In the genomic region with DNA sequence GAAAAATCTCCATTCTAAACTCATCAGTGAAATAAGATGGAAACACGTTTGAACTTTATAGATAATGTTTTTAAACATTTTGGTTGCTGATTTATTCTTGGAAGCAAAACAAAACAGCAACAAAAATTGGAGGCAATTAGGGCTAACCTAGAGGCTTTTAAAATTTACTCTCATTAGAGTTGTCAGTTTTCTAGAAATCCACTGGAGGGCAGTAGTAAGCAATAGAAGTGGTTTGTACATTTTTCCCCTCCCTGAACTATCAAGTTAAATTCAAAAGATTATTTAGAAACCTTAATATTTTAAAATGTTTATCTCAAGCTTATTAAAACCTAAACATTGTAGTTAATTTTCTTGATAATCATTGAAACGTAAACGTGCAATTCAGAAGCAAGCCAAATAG, we compare ENCODE assay signal across 17 mouse cellular contexts. TPM values are rescaled to one million over a fixed set of nuclear protein-coding genes. Genes with fewer than 3 reads are reported as not detected.
A peak's percentile ranks its signal among the peaks of the same experiment; 100 is the strongest.
DNase-seq lines count a peak whose midpoint lies in the region; ATAC-seq and TF ChIP-seq lines count a peak whose summit lies in the region.
"Had no signal": no experiment of that assay in that cellular context is flagged by ENCODE, and none has a peak within 500 bp of the region (broad histone marks: within the 10 kb centered on the region; RNA-seq: fewer than 3 reads in every experiment).

No protein-coding gene starts in this region.

- dilution Hi-C loops in CH12.LX (cut with MboI; ENCODE audit: extremely low pct_ligation_motif_present, extremely low pct_unique_long_range_greater_than_20kb, low sequenced_read_pairs) = no loop called here

- no peak for TF ChIP-seq EP300 in CH12.LX (IDR thresholded peaks at IDR 0.05; ENCODE audit: low read length)

- TF ChIP-seq CTCF in forebrain, postnatal 0 days (IDR thresholded peaks at IDR 0.05; ENCODE audit: low read depth) = peak; percentile 58
- peak; percentile 11; the same call in 1 of the 2 replicates for TF ChIP-seq CTCF in liver, adult 2 months (IDR thresholded peaks at IDR 0.05; ENCODE audit: low read depth, low read length)
- TF ChIP-seq CTCF in CH12.LX (conservative IDR thresholded peaks at IDR 0.05 in 1 of 2, IDR thresholded peaks at IDR 0.05 in 1 of 2; ENCODE audit: low read depth in 2 of 2, low read length in 2 of 2) = peak in 1 of 2 experiments; percentile 53; a peak in 2 of 4 replicates

- peak; percentile 58 for DNase-seq in forebrain, postnatal 0 days
- DNase-seq in liver, adult 2 months (ENCODE audit: extremely low read depth, low read depth, low spot score) = no peak
- peak; percentile 3 for DNase-seq in CH12.LX (ENCODE audit: extremely low read depth)
- DNase-seq in brain, embryonic 18.5 days (ENCODE audit: low read depth, low spot score) = peak; percentile 28
- DNase-seq: adrenal gland, postnatal 36 days; cerebellum, adult 11-12 months; heart, postnatal 14 days; kidney, postnatal 36 days; liver; right cerebral cortex, postnatal 25 days had no signal

- no peak overlapping the region for H3K4me3 ChIP-seq in forebrain, postnatal 0 days (ENCODE audit: low read depth, low read length)
- no peak overlapping the region for H3K4me3 ChIP-seq in forebrain, embryonic 13.5 days
- H3K4me3 ChIP-seq in liver, adult 2 months (ENCODE audit: insufficient read depth, low read depth, low read length) = no peak overlapping the region
- H3K4me3 ChIP-seq in liver, embryonic 12.5 days = no peak overlapping the region
- H3K4me3 ChIP-seq in CH12.LX (replicated peaks in 1 of 3; ENCODE audit: low read depth in 2 of 3, low read length in 2 of 3, poor library complexity in 1 of 3) = no peak overlapping the region
- H3K4me3 ChIP-seq: embryonic facial prominence, embryonic 13.5 days; forebrain, embryonic 15.5 days; stomach, embryonic 15.5 days had no signal

- in situ Hi-C loops in CH12.LX (cut with MboI; ENCODE audit: low pct_ligation_motif_present, low pct_unique_long_range_greater_than_20kb, low sequenced_read_pairs) = no loop called here

- 44% methylated on average over 3 of the region's 3 CpGs for WGBS in forebrain, postnatal 0 days
- 58% methylated on average over 3 of the region's 3 CpGs for WGBS in forebrain, embryonic 13.5 days
- 66% methylated on average over 3 of the region's 3 CpGs for WGBS in liver, adult 2 months
- 52% methylated on average over 3 of the region's 3 CpGs for WGBS in liver, embryonic 12.5 days (ENCODE audit: insufficient replicate concordance)

- no peaks in the 10 kb centered on the region for H3K27me3 ChIP-seq in forebrain, postnatal 0 days (ENCODE audit: insufficient read depth, low read length)
- no peaks in the 10 kb centered on the region for H3K27me3 ChIP-seq in forebrain, embryonic 13.5 days
- no peaks in the 10 kb centered on the region for H3K27me3 ChIP-seq in liver, adult 2 months (ENCODE audit: control insufficient read depth, insufficient read depth, low read length)
- no peaks in the 10 kb centered on the region for H3K27me3 ChIP-seq in liver, embryonic 12.5 days (replicated peaks)
- no peaks in the 10 kb centered on the region for H3K27me3 ChIP-seq in CH12.LX (replicated peaks)
- H3K27me3 ChIP-seq: embryonic facial prominence, embryonic 13.5 days; forebrain, embryonic 15.5 days; stomach, embryonic 15.5 days had no signal

- peak; percentile 52 for TF ChIP-seq RAD21 in CH12.LX (IDR thresholded peaks at IDR 0.05; ENCODE audit: low read depth, low read length)

- no peak for TF ChIP-seq POLR2A in liver, adult 2 months (IDR thresholded peaks at IDR 0.05; ENCODE audit: extremely low read depth, insufficient read depth, low read length)
- TF ChIP-seq POLR2A in CH12.LX (IDR thresholded peaks at IDR 0.05; ENCODE audit: low read depth, low read length) = no peak

- H3K4me1 ChIP-seq in forebrain, postnatal 0 days (ENCODE audit: insufficient read depth) = no peaks in the 10 kb centered on the region
- no peaks in the 10 kb centered on the region for H3K4me1 ChIP-seq in forebrain, embryonic 13.5 days
- H3K4me1 ChIP-seq in liver, adult 2 months (ENCODE audit: control insufficient read depth, insufficient read depth, low read length) = no peaks in the 10 kb centered on the region
- H3K4me1 ChIP-seq in liver, embryonic 12.5 days = no peaks in the 10 kb centered on the region
- H3K4me1 ChIP-seq in CH12.LX (ENCODE audit: control insufficient read depth in 1 of 2, insufficient read depth in 2 of 2) = no peaks in the 10 kb centered on the region
- H3K4me1 ChIP-seq: embryonic facial prominence, embryonic 13.5 days; forebrain, embryonic 15.5 days; stomach, embryonic 15.5 days had no signal

- ATAC-seq in forebrain, postnatal 0 days = no peak; the same call in 1 of the 2 replicates
- no peak for ATAC-seq in forebrain, embryonic 13.5 days
- ATAC-seq in liver, embryonic 12.5 days = no peak
- no peak for ATAC-seq in frontal cortex, adult (ENCODE audit: low TSS enrichment)
- ATAC-seq in megakaryocyte progenitor cell, adult 5-6 weeks (replicated peaks; ENCODE audit: poor library complexity) = no peak; the same call in 1 of the 2 replicates

- H3K79me2 ChIP-seq in liver, adult 2 months (ENCODE audit: control insufficient read depth, insufficient read depth, low read length) = peaks cover 3% of the 10 kb centered on the region; the same call in 1 of the 2 replicates
- H3K79me2 ChIP-seq in CH12.LX (replicated peaks; ENCODE audit: control insufficient read depth, extremely low read depth, insufficient read depth, poor library complexity, severe bottlenecking) = no peaks in the 10 kb centered on the region

- H3K9ac ChIP-seq in forebrain, postnatal 0 days = no peak overlapping the region
- H3K9ac ChIP-seq in forebrain, embryonic 13.5 days = no peak overlapping the region
- H3K9ac ChIP-seq in liver, adult 2 months (ENCODE audit: low read depth, low read length) = no peak overlapping the region
- no peak overlapping the region for H3K9ac ChIP-seq in liver, embryonic 12.5 days
- no peak overlapping the region for H3K9ac ChIP-seq in CH12.LX (ENCODE audit: insufficient read depth, low read depth)
- H3K9ac ChIP-seq: embryonic facial prominence, embryonic 13.5 days; forebrain, embryonic 15.5 days; stomach, embryonic 15.5 days had no signal

- no peaks in the 10 kb centered on the region for H3K9me3 ChIP-seq in forebrain, postnatal 0 days (ENCODE audit: low read length)
- H3K9me3 ChIP-seq in forebrain, embryonic 13.5 days (replicated peaks) = peaks cover 5% of the 10 kb centered on the region; the same call in 1 of the 2 replicates
- 0 out of 2 replicates have a peak, but pooled peaks cover 3% of the 10 kb centered on the region for H3K9me3 ChIP-seq in liver, embryonic 12.5 days (replicated peaks)
- peaks cover 3% of the 10 kb centered on the region for H3K9me3 ChIP-seq in CH12.LX (replicated peaks; ENCODE audit: low read length)
- H3K9me3 ChIP-seq: forebrain, embryonic 15.5 days; stomach, embryonic 15.5 days had no signal

- no peak overlapping the region for H3K4me2 ChIP-seq in forebrain, postnatal 0 days (ENCODE audit: low read depth)
- H3K4me2 ChIP-seq in forebrain, embryonic 13.5 days = no peak overlapping the region
- no peak overlapping the region for H3K4me2 ChIP-seq in liver, embryonic 12.5 days
- H3K4me2 ChIP-seq in CH12.LX (ENCODE audit: insufficient read depth, low read depth, poor library complexity, severe bottlenecking) = no peak overlapping the region
- H3K4me2 ChIP-seq: embryonic facial prominence, embryonic 13.5 days; forebrain, embryonic 15.5 days; stomach, embryonic 15.5 days had no signal

- no peak overlapping the region for H3K27ac ChIP-seq in forebrain, postnatal 0 days (ENCODE audit: low read depth, low read length)
- H3K27ac ChIP-seq in forebrain, embryonic 13.5 days = no peak overlapping the region
- no peak overlapping the region for H3K27ac ChIP-seq in liver, adult 2 months (replicated peaks; ENCODE audit: insufficient read depth, low read depth, low read length)
- no peak overlapping the region for H3K27ac ChIP-seq in liver, embryonic 12.5 days
- H3K27ac ChIP-seq in CH12.LX (ENCODE audit: insufficient read depth, low read depth) = no peak overlapping the region
- H3K27ac ChIP-seq: embryonic facial prominence, embryonic 13.5 days; forebrain, embryonic 15.5 days; stomach, embryonic 15.5 days had no signal

- peaks cover 10% of the 10 kb centered on the region; the same call in 1 of the 2 replicates for H3K36me3 ChIP-seq in forebrain, postnatal 0 days (ENCODE audit: insufficient read depth)
- H3K36me3 ChIP-seq in forebrain, embryonic 13.5 days (ENCODE audit: poor library complexity, severe bottlenecking) = peaks cover 25% of the 10 kb centered on the region
- H3K36me3 ChIP-seq in liver, adult 2 months (ENCODE audit: control insufficient read depth, insufficient read depth, low read length) = peaks cover 21% of the 10 kb centered on the region
- H3K36me3 ChIP-seq in liver, embryonic 12.5 days = peaks cover 33% of the 10 kb centered on the region
- H3K36me3 ChIP-seq in CH12.LX (replicated peaks in 1 of 2; ENCODE audit: control insufficient read depth in 1 of 2, insufficient read depth in 1 of 2, low read length in 1 of 2) = peaks cover 15 to 36% of the 10 kb centered on the region in 2 experiments

TF ChIP-seq in CH12.LX, 34 proteins besides CTCF, POLR2A, EP300 and RAD21:
- TF ChIP-seq KAT2A (IDR thresholded peaks at IDR 0.05; ENCODE audit: insufficient replicate concordance, low read length) (no peak), CHD2 (IDR thresholded peaks at IDR 0.05; ENCODE audit: low read length) (no peak)

RNA-seq across cellular contexts. Expression of gene Lmbrd1, which starts 41.2 kb away (rescaled TPM):
- total RNA-seq in forebrain, postnatal 0 days (2014; rRNA removed) = 32.7 and 33.6 TPM in 2 replicates
- polyA plus RNA-seq in forebrain, postnatal 0 days (2015; fragmentation: Nextera tagmentation; extraction: Ambion mirVana) = 31.0 and 45.5 TPM in 2 replicates
- 31.2 and 33.6 TPM in 2 replicates for polyA plus RNA-seq in forebrain, embryonic 13.5 days (2015; fragmentation: Nextera tagmentation; extraction: Ambion mirVana)
- 70.9 and 75.6 TPM in 2 replicates for total RNA-seq in liver, adult 2 months (2014; rRNA removed)
- 29.6 and 29.7 TPM in 2 replicates for polyA plus RNA-seq in liver, adult 2 months (2012; rRNA removed)
- polyA plus RNA-seq in liver, embryonic 12.5 days (2016; fragmentation: Nextera tagmentation; extraction: Ambion mirVana) = 14.1 and 14.5 TPM in 2 replicates
- total RNA-seq in CH12.LX (2012; rRNA removed) = 8.6 and 10.5 TPM in 2 replicates
- 13.0 and 21.2 TPM in 2 replicates for total RNA-seq in CH12.LX (2014; rRNA removed)
- polyA plus RNA-seq in CH12.LX (2012; ENCODE audit: insufficient read length, low read depth) = 13.0 and 17.3 TPM in 2 replicates
- 19.1 and 19.3 TPM in 2 replicates for total RNA-seq in megakaryocyte progenitor cell, adult 5-6 weeks (2015)
- total RNA-seq in megakaryocyte progenitor cell, adult 5-6 weeks (2017) = 10.1 and 16.2 TPM in 2 replicates
